1 mouse cellular context compared by ENCODE assay signal in the genomic region with DNA sequence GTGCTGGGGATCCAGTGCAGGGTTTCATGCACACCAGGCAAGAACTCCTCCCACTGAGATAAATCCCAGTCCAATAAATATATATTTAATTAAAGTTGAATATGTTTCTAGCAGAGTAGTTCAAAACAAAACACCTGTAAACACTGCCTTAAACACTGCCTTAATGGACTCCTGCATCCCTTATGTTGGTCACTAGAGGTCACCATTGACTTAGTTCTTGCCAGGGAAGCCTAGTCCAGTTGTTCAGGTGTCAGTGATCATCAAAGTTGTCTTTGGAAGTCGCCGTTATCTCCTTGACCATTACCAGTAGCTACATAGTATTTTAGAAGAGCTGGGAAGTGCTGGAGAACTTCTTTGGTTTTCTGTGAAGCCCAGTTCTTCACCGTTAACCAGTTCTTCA.
TF ChIP-seq lines count a peak whose summit lies in the region.

No protein-coding gene starts in this region.

TF ChIP-seq in ES-E14, 5 proteins besides CTCF, POLR2A, EP300 and RAD21:
- TF ChIP-seq HCFC1 (IDR thresholded peaks at IDR 0.05; ENCODE audit: borderline replicate concordance, insufficient read depth, low read length), result no peak
- no peak for TF ChIP-seq ZNF384 (IDR thresholded peaks at IDR 0.05; ENCODE audit: low read depth, low read length)
- TF ChIP-seq ZC3H11A (IDR thresholded peaks at IDR 0.05; ENCODE audit: borderline replicate concordance, low read depth, low read length), result peak; percentile 92
